Mouse (Mus musculus): Measurements from ENCODE around the gene Rhob.
"Not testable (repeated sequence)": the region's sequence is repeated elsewhere in the genome, so short reads cannot be mapped to it uniquely, and the experiment has no call there.

Rhob gene

GRCm38 (mm10) chr12:8474836-8475387 lies 24.9 kb downstream of the Rhob start:
- no peak for DNase-seq (ENCODE audit: low read depth, low spot score)

GRCm38 (mm10) chr12:8472591-8473358 lies 27.0 kb downstream of the Rhob start:
- no peak for DNase-seq (ENCODE audit: low read depth, low spot score)

DNA sequence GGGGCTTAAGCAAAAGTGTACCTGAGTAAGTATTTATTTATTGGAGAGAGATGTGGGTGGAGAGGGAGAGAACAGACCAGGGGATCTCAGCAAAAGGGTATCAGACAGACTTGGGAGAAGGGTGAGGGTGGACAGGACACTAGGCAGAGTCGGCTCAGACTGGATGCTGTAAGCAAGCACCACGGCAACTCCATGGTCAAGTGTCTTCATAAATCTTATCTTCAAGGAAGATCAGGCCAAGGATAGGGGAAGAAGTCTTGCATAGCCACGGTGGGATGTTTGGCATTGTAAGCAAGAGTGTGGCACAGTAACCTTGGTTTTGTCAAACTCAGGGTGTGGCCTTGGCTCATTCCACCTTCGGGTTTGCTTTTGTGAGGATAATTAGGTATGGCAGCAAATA lies 27.8 kb downstream of the Rhob start:
- no peak for DNase-seq (ENCODE audit: low read depth, low spot score)

GRCm38 (mm10) chr12:8470962-8471361 lies 28.8 kb downstream of the Rhob start:
- no peak for DNase-seq (ENCODE audit: low read depth, low spot score)

GRCm38 (mm10) chr12:8469742-8470494 lies 29.9 kb downstream of the Rhob start:
- DNase-seq (ENCODE audit: low read depth, low spot score): no peak

DNA sequence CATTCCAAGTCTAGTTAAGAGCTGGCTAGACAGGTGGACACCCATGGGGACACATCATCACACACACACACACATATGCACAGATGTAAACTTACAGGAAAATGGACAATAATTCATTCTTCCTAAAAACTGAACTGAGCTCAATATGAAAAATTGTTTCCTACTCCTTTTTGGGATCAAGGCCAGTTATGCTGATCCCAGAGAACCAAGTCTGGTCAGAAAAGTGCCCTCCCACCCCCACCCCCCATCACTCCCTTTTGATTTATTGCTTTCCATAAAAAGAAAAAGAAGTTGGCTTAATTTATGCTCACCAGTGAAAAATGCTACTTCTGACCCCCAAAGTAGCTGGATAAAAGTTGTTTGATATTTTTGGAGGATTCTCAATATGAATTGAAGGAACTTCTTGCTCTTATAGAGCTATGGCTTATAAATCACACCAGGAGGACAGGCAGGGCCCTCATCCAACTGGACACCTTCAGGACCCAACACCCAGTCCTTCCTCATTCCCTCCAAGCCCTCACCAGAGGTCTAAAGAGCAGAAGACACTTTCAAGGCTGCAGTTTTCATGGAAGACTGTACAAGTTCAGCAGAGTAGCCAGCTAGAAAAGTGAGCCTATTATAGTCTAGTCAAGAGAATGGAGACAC lies 31.5 kb downstream of the Rhob start:
- no peak for DNase-seq (ENCODE audit: low read depth, low spot score)

GRCm38 (mm10) chr12:8467029-8467924 lies 32.5 kb downstream of the Rhob start:
- no peak for DNase-seq (ENCODE audit: low read depth, low spot score)

- no peak for DNase-seq (ENCODE audit: low read depth, low spot score)
These were observed 34.1 kb downstream of the Rhob start for GRCm38 (mm10) chr12:8465680-8466079.

GRCm38 (mm10) chr12:8464961-8465360 lies 34.8 kb downstream of the Rhob start:
- DNase-seq (ENCODE audit: low read depth, low spot score): no peak

DNA sequence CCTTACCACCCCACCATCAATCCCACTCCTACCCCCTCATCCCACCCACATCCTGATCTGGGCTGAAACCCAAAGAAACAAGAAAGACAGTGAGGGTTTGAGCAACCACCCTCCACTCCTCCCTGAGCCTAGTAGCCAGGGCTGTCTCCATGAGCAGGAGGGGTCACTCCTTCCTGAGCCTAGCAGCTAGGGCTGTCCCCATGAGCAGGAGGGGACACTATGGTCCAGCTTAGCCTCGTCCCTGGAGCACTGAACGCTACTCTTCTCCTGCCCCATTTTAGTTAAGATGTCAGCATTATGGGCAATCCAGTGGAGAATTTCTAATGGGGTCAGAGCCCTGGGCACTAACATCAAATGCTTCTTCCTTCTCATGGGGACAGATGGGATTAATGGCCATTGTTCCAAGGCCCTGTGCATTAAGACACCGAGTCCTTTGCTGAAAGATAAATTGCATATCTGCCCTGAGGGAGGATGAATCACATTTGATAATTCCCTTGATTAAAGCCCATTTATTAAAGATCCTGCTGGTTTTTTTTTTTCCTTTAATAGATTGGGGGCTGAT lies 36.1 kb downstream of the Rhob start:
- no peak for DNase-seq (ENCODE audit: low read depth, low spot score)

DNA sequence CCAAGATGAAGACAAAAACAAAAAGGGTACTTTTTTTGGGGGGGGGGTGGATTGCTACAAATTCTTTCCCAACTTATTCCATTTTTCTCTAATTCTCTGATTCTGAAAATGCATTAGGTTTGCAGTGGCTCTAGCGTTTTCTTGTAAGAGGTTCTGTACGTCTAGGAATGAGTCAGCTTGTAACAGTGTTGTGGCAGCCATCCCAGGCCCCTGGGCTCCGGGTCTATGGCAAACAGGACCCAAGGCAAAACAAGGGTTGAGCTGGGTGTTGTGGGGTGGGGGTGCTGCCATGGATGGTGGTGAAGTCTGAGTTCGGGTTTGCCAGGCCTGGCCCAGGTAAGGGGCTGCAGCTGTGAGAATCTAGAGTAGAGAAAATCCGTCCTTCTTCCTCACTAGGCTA lies 37.3 kb downstream of the Rhob start:
- no peak for DNase-seq (ENCODE audit: low read depth, low spot score)

GRCm38 (mm10) chr12:8461575-8461974 lies 38.2 kb downstream of the Rhob start:
- DNase-seq (ENCODE audit: low read depth, low spot score): not testable (repeated sequence)

DNA sequence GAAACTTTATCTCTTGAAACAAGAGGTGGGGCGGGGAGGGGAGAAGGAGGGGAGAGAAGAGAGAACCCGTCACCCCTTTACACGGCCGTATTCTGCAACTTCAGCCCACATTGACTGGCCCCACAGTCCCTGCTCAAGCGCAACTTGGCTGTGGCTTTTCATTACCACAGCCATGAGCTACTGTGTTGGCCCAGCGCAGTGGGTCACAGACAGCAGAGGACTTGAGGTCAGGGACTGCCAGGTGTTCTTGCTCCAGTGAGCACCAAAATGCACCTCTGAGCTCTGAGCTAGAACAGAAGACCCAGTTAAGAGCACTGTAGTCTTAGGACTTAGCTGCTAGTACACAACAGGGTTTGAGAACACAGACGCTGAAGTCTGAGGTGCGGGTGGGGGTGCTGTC lies 41.4 kb downstream of the Rhob start:
- no peak for DNase-seq (ENCODE audit: low read depth, low spot score)

- DNase-seq (ENCODE audit: low read depth, low spot score): no peak
These were observed 42.8 kb downstream of the Rhob start for GRCm38 (mm10) chr12:8457052-8457451.

- DNase-seq (ENCODE audit: low read depth, low spot score): no peak
These were observed 44.8 kb downstream of the Rhob start for GRCm38 (mm10) chr12:8455046-8455445.

GRCm38 (mm10) chr12:8454487-8454886 lies 45.3 kb downstream of the Rhob start:
- no peak for DNase-seq (ENCODE audit: low read depth, low spot score)

- DNase-seq (ENCODE audit: low read depth, low spot score): no peak
These were observed 46.8 kb downstream of the Rhob start for GRCm38 (mm10) chr12:8452766-8453621.

GRCm38 (mm10) chr12:8451571-8452485 lies 48.0 kb downstream of the Rhob start:
- DNase-seq (ENCODE audit: low read depth, low spot score): no peak

DNA sequence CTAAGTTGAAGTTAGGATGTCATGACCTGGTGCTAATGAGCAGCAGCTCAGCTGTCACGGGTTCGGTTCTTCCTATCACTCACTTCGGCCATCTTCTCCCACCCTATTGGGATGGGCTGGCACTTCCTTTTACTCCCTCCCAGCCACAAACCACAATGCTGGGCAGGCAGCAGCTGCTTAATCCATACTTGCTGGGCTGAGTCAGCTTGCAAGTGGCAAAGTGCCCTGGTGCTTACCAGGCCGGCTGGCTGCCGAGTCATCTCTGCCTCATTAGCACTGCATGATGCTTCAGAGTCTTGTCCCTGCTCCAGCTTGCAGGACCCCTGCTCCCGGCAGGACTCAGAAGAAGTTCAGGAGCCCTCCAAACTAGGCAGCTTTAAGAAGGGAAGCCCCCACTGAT lies 49.2 kb downstream of the Rhob start:
- no peak for DNase-seq (ENCODE audit: low read depth, low spot score)

Measured in skeletal muscle tissue, adult 2 months (tissue).